Mouse (Mus musculus) MEL (cell line): Measurements from ENCODE around the gene Hoxc10. TPM values are rescaled to one million over a fixed set of nuclear protein-coding genes. Genes with fewer than 3 reads are reported as not detected.

ENCODE experiments used
- DNase-seq: peaks from one replicate; pipeline ENCODE4 v3.0.0; 2011; ENCODE audit warnings: low read depth, low spot score
- H3K27ac ChIP-seq: 2 replicates; pipeline ENCODE4 v1.5.1; 2012; ENCODE audit warnings: low read depth, mild to moderate bottlenecking, control low read depth, low read length, moderate library complexity; ENCODE audit not compliant: control insufficient read depth
- H3K27me3 ChIP-seq, 2 experiments: fragments of 150-350 bp in 1 of 2; sonication (generic) in 1 of 2; 2 replicates each; pipeline ENCODE4 v1.6.1; 2012; ENCODE audit warnings: low read length in 2 of 2, mild to moderate bottlenecking in 2 of 2, improper control_type of control experiment in 1 of 2, moderate library complexity in 1 of 2; ENCODE audit not compliant: insufficient read depth in 2 of 2, control insufficient read depth in 1 of 2
- H3K36me3 ChIP-seq, 2 experiments: 2 replicates each; pipeline ENCODE4 v1.6.1; 2012 to 2014; ENCODE audit warnings: low read length in 2 of 2, improper control_type of control experiment in 1 of 2, inconsistent platforms in 1 of 2, mild to moderate bottlenecking in 1 of 2; ENCODE audit not compliant: insufficient read depth in 2 of 2, control insufficient read depth in 1 of 2
- H3K4me1 ChIP-seq, 2 experiments: fragments of 150-350 bp in 1 of 2; sonication (generic) in 1 of 2; 2 replicates each; pipeline ENCODE4 v1.6.1; 2012; ENCODE audit warnings: low read length in 2 of 2, improper control_type of control experiment in 1 of 2, mild to moderate bottlenecking in 1 of 2; ENCODE audit not compliant: insufficient read depth in 2 of 2, control insufficient read depth in 1 of 2
- H3K4me3 ChIP-seq, 2 experiments: fragments of 150-350 bp in 1 of 2; sonication (generic) in 1 of 2; 2 replicates each; pipeline ENCODE4 v1.5.1; 2012; ENCODE audit warnings: low read depth in 2 of 2, low read length in 2 of 2, mild to moderate bottlenecking in 2 of 2, moderate library complexity in 2 of 2, control low read depth in 1 of 2, improper control_type of control experiment in 1 of 2; ENCODE audit not compliant: control insufficient read depth in 1 of 2, insufficient read depth in 1 of 2
- H3K79me2 ChIP-seq: 2 replicates; pipeline ENCODE4 v1.6.1; 2012; ENCODE audit warnings: mild to moderate bottlenecking, low read length, moderate library complexity; ENCODE audit not compliant: control insufficient read depth, poor library complexity, insufficient read depth
- H3K9ac ChIP-seq: 2 replicates; pipeline ENCODE4 v1.6.1; 2012; ENCODE audit warnings: low read depth, mild to moderate bottlenecking, control low read depth, low read length, moderate library complexity; ENCODE audit not compliant: control insufficient read depth, poor library complexity, severe bottlenecking
- H3K9me3 ChIP-seq: fragments of 150-350 bp; sonication (generic); replicated peaks from 2 replicates; pipeline ENCODE4 v1.6.1; 2012; ENCODE audit warnings: mild to moderate bottlenecking, low read length, improper control_type of control experiment, moderate library complexity; ENCODE audit not compliant: insufficient read depth
- CHD1 ChIP-seq: IDR thresholded peaks from 2 replicates; pipeline ENCODE4 v1.6.1; 2012; ENCODE audit warnings: low read depth, mild to moderate bottlenecking, inconsistent platforms, low read length, improper control_type of control experiment
- CTCF ChIP-seq, 3 experiments: IDR thresholded peaks in 2 of 3; conservative IDR thresholded peaks in 1 of 3; 2 replicates each; pipeline ENCODE4 v1.5.1; 2011 to 2012; ENCODE audit warnings: low read length in 3 of 3, low read depth in 2 of 3, mild to moderate bottlenecking in 2 of 3, improper control_type of control experiment in 1 of 3, inconsistent platforms in 1 of 3, mixed read lengths in 1 of 3, moderate library complexity in 1 of 3; ENCODE audit not compliant: control insufficient read depth in 1 of 3, insufficient read depth in 1 of 3, poor library complexity in 1 of 3, severe bottlenecking in 1 of 3
- EP300 ChIP-seq, 2 experiments: IDR thresholded peaks; 2 replicates each; pipeline ENCODE4 v1.6.1; 2011; ENCODE audit warnings: improper control_type of control experiment in 2 of 2, low read length in 2 of 2, low read depth in 1 of 2, mild to moderate bottlenecking in 1 of 2
- ETS1 ChIP-seq: IDR thresholded peaks from 2 replicates; pipeline ENCODE4 v1.6.1; 2012; ENCODE audit warnings: low read depth, mild to moderate bottlenecking, inconsistent platforms, low read length, improper control_type of control experiment, moderate library complexity
- GABPA ChIP-seq: IDR thresholded peaks from 2 replicates; pipeline ENCODE4 v1.6.1; 2012; ENCODE audit warnings: low read depth, mild to moderate bottlenecking, inconsistent platforms, low read length, improper control_type of control experiment, moderate library complexity
- HCFC1 ChIP-seq: IDR thresholded peaks from 2 replicates; pipeline ENCODE4 v1.6.1; 2012; ENCODE audit warnings: low read depth, mild to moderate bottlenecking, inconsistent platforms, low read length, improper control_type of control experiment, moderate library complexity
- MAZ ChIP-seq: IDR thresholded peaks from 2 replicates; pipeline ENCODE4 v1.6.1; 2012; ENCODE audit warnings: low read depth, mild to moderate bottlenecking, inconsistent platforms, low read length, improper control_type of control experiment
- MXI1 ChIP-seq: IDR thresholded peaks from 2 replicates; pipeline ENCODE4 v1.6.1; 2011; ENCODE audit warnings: mild to moderate bottlenecking, low read depth, low read length, improper control_type of control experiment
- MYC ChIP-seq: IDR thresholded peaks from 2 replicates; pipeline ENCODE4 v1.6.1; 2011; ENCODE audit warnings: low read depth, mild to moderate bottlenecking, low read length, improper control_type of control experiment, moderate library complexity
- NELFE ChIP-seq: IDR thresholded peaks from 2 replicates; pipeline ENCODE4 v1.6.1; 2011; ENCODE audit warnings: low read depth, low read length, improper control_type of control experiment
- POLR2A ChIP-seq, 2 experiments: IDR thresholded peaks; 2 replicates each; pipeline ENCODE4 v1.6.1; 2011 to 2012; ENCODE audit warnings: low read length in 2 of 2, mild to moderate bottlenecking in 2 of 2, control low read depth in 1 of 2, improper control_type of control experiment in 1 of 2, low read depth in 1 of 2, moderate library complexity in 1 of 2; ENCODE audit not compliant: control insufficient read depth in 1 of 2, insufficient read depth in 1 of 2, poor library complexity in 1 of 2
- POLR2AphosphoS2 ChIP-seq: IDR thresholded peaks from 2 replicates; pipeline ENCODE4 v1.6.1; 2011; ENCODE audit warnings: low read length, improper control_type of control experiment
- RCOR1 ChIP-seq: IDR thresholded peaks from 2 replicates; pipeline ENCODE4 v1.6.1; 2012; ENCODE audit warnings: low read depth, mild to moderate bottlenecking, inconsistent platforms, low read length, improper control_type of control experiment
- SIN3A ChIP-seq: IDR thresholded peaks from 2 replicates; pipeline ENCODE4 v1.6.1; 2012; ENCODE audit warnings: low read length, improper control_type of control experiment, inconsistent platforms
- SMC3 ChIP-seq: IDR thresholded peaks from 2 replicates; pipeline ENCODE4 v1.6.1; 2011; ENCODE audit warnings: low read depth, low read length, improper control_type of control experiment
- TBP ChIP-seq: IDR thresholded peaks from 2 replicates; pipeline ENCODE4 v1.8.0; 2011; ENCODE audit warnings: low read depth, low read length, improper control_type of control experiment
- TCF12 ChIP-seq: IDR thresholded peaks from 2 replicates; pipeline ENCODE4 v1.6.1; 2014; ENCODE audit warnings: low read depth, mild to moderate bottlenecking, inconsistent platforms, low read length, improper control_type of control experiment, moderate library complexity
- UBTF ChIP-seq: IDR thresholded peaks from 2 replicates; pipeline ENCODE4 v1.6.1; 2012; ENCODE audit warnings: low read depth, mild to moderate bottlenecking, inconsistent platforms, low read length, improper control_type of control experiment, moderate library complexity, borderline replicate concordance; ENCODE audit not compliant: insufficient read depth
- USF1 ChIP-seq: IDR thresholded peaks from 2 replicates; pipeline ENCODE4 v1.6.1; 2014; ENCODE audit warnings: low read depth, mild to moderate bottlenecking, inconsistent platforms, low read length, improper control_type of control experiment, moderate library complexity
- ZMIZ1 ChIP-seq: IDR thresholded peaks from 2 replicates; pipeline ENCODE4 v1.6.1; 2012; ENCODE audit warnings: low read depth, mild to moderate bottlenecking, inconsistent platforms, low read length, improper control_type of control experiment, moderate library complexity
- ZNF384 ChIP-seq: IDR thresholded peaks from 2 replicates; pipeline ENCODE4 v1.6.1; 2012; ENCODE audit warnings: low read depth, mild to moderate bottlenecking, inconsistent platforms, low read length, improper control_type of control experiment
- polyA plus RNA-seq, 2 experiments: library from polyadenylated mRNA; stranded (reverse) in 1 of 2; unstranded in 1 of 2; fragments of >175 nt in 1 of 2; fragments of >200 nt in 1 of 2; gene quantifications; 2 replicates each; pipeline versions ENCODE4 v1.2.1 to v1.2.4; 2012; ENCODE audit warnings: low replicate concordance in 2 of 2, low read depth in 1 of 2; ENCODE audit not compliant: insufficient read length in 2 of 2, insufficient read depth in 1 of 2, missing spikeins in 1 of 2
- total RNA-seq: library from RNA; depleted of rRNA; stranded (reverse); fragments of 300-350 nt; gene quantifications from 2 replicates; pipeline ENCODE4 v1.2.3, GENCODE M21; 2012

Hoxc10 gene
- total and polyA plus RNA-seq, 3 experiments = 6.8 to 24.8 TPM; not detected in 1

DNA sequence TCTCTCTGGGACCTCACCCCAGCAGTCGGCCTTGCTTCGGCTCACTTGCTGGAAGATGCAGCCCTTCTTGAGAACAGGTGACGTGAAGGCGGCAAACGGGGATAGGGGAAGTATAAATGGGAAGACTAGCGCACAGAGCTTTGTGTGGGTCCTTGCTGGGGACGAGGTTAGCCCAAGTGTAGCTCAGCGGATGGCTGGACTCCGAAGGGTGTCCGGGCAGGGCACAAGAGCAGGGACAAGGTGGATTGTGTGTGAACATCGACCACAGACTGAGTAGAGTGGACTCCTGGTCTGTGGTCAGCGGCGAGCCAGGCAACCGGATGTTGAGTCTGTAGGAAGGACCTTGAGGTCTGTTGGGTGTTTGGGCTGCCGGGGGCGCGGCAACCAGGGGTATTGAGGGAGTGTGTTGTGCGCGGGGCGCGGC lies 9.1 kb downstream of the Hoxc10 start:
- peak; percentile 82 for DNase-seq
- H3K4me1 ChIP-seq = peaks cover 16 to 26% of the 10 kb centered on the region in 2 experiments
- H3K9me3 ChIP-seq = no peaks in the 10 kb centered on the region
- TF ChIP-seq POLR2A (IDR thresholded peaks at IDR 0.05; ENCODE audit: control insufficient read depth in 1 of 2, insufficient read depth in 1 of 2, low read depth in 1 of 2, low read length in 2 of 2, poor library complexity in 1 of 2) = peak in 1 of 2 experiments; percentile 50; a peak in 1 of 4 replicates
- peak; percentile 55; the same call in 1 of the 2 replicates for TF ChIP-seq TBP
- TF ChIP-seq ETS1 = no peak
- TF ChIP-seq MYC = no peak
- 0 out of 2 replicates have a peak, but pooled peaks have one; percentile 3 for TF ChIP-seq MXI1
- TF ChIP-seq POLR2AphosphoS2 = peak; percentile 56; the same call in 1 of the 2 replicates
- peak; percentile 19 for TF ChIP-seq SIN3A
- 0 out of 2 replicates have a peak, but pooled peaks have one; percentile 12 for TF ChIP-seq USF1
- TF ChIP-seq HCFC1 = no peak; the same call in 1 of the 2 replicates
- peak; percentile 27; the same call in 1 of the 2 replicates for TF ChIP-seq ZMIZ1
- no peak for TF ChIP-seq CTCF (IDR thresholded peaks at IDR 0.05 in 2 of 3, conservative IDR thresholded peaks at IDR 0.05 in 1 of 3; ENCODE audit: control insufficient read depth in 1 of 3, insufficient read depth in 1 of 3, low read depth in 2 of 3, low read length in 3 of 3, poor library complexity in 1 of 3, severe bottlenecking in 1 of 3)
- peaks cover 0 to 18% of the 10 kb centered on the region in 2 experiments; a peak in 2 of 4 replicates for H3K36me3 ChIP-seq
- no peaks in the 10 kb centered on the region for H3K27me3 ChIP-seq
- peak overlapping the region; percentile 93 for H3K9ac ChIP-seq
- peak overlapping the region; percentile 81 to 89 for H3K4me3 ChIP-seq
- peak overlapping the region; percentile 3 for H3K27ac ChIP-seq
- peaks cover 50% of the 10 kb centered on the region for H3K79me2 ChIP-seq

DNA sequence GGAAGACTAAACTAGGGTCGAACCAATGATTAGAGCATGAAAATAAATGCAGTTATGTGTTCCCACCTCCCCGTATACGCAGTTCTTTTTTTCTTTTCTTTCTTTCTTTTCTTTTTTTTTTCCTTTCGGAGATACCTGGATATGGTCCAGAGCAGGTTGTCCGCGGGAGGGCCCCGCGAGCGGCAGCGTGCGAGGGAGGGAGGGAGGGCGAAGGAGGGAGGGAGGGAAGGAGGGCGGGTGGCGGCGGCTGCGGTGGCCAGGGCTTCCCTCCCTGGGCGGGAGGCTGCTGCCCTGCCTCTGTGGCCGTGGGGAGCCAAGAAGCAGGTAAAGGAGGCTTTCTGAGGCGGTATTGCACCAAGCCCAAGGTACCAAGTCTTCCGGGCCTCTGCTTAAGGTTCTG lies 9.6 kb downstream of the Hoxc10 start, which contains the start of gene Hoxc9:
Gene Hoxc9, plus strand, starts transcription at position 269 of the 400 bp plus-strand sequence.
- Histone ChIP-seq H3K27ac (peak within 1 kb of the TSS; percentile 83), H3K79me2 (peaks cover 51% of the 10 kb centered on the region), H3K9me3 (no peaks in the 10 kb centered on the region), H3K9ac (peak within 1 kb of the TSS; percentile 93), H3K4me1 (peaks cover 16 to 24% of the 10 kb centered on the region in 2 experiments), H3K36me3 (peaks cover 0 to 18% of the 10 kb centered on the region in 2 experiments; a peak in 2 of 4 replicates), H3K27me3 (no peaks in the 10 kb centered on the region), H3K4me3 (peak within 1 kb of the TSS; percentile 81 to 89)
- DNase-seq = peak; percentile 76
- TF ChIP-seq MAZ = peak; percentile 78
- peak; percentile 30; the same call in 1 of the 2 replicates for TF ChIP-seq ZNF384
- peak; percentile 38 for TF ChIP-seq MXI1
- no peak for TF ChIP-seq GABPA
- 0 out of 4 replicates have a peak, but pooled peaks of 1 of the 2 experiments have one; percentile 14 for TF ChIP-seq EP300 (IDR thresholded peaks at IDR 0.05; ENCODE audit: low read depth in 1 of 2, low read length in 2 of 2)
- no peak for TF ChIP-seq SMC3
- TF ChIP-seq ETS1 = 0 out of 2 replicates have a peak, but pooled peaks have one; percentile 23
- peak; percentile 51 for TF ChIP-seq RCOR1
- TF ChIP-seq NELFE = peak; percentile 44
- peak; percentile 46; the same call in 1 of the 2 replicates for TF ChIP-seq HCFC1
- TF ChIP-seq TCF12 = 0 out of 2 replicates have a peak, but pooled peaks have one; percentile 22
- TF ChIP-seq CHD1 = peak; percentile 89; the same call in 1 of the 2 replicates
- TF ChIP-seq UBTF = no peak
- peak; percentile 2 to 55; a peak in 2 of 4 replicates for TF ChIP-seq POLR2A (IDR thresholded peaks at IDR 0.05; ENCODE audit: control insufficient read depth in 1 of 2, insufficient read depth in 1 of 2, low read depth in 1 of 2, low read length in 2 of 2, poor library complexity in 1 of 2)
- TF ChIP-seq SIN3A = peak; percentile 55
- TF ChIP-seq POLR2AphosphoS2 = no peak; the same call in 1 of the 2 replicates
- peak; percentile 47 for TF ChIP-seq ZMIZ1
